24 mouse cellular contexts compared by ENCODE assay signal in the genomic region with DNA sequence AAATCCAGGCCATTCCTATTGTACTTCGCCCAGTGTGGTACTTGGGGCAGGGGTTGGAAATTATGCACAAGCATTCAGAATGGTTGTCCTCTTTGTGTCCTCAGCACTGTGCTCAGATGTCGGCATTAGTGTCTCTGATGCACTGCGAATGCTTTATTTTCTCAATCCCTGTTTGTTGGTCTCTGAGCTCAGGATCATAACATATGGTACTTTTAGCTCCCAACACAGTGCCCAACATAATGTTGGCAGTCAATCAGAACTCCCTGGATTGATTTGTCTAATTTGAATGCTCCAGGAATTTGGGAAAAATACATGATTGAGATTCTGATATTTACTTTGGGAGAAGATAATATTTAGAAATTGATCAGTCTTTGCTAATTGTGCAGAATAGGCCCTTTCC.
DNase-seq lines count a peak whose midpoint lies in the region; ATAC-seq and TF ChIP-seq lines count a peak whose summit lies in the region.
"Had no signal": no experiment of that assay in that cellular context is flagged by ENCODE, and none has a peak within 500 bp of the region (broad histone marks: within the 10 kb centered on the region; RNA-seq: fewer than 3 reads in every experiment).

No protein-coding gene starts in this region.

- H3K9me3 ChIP-seq in hindbrain, embryonic 16.5 days (ENCODE audit: control insufficient read depth, low read length): no peaks in the 10 kb centered on the region
- no peaks in the 10 kb centered on the region for H3K9me3 ChIP-seq in hindbrain, embryonic 11.5 days (ENCODE audit: control insufficient read depth, low read length)
- H3K9me3 ChIP-seq in midbrain, embryonic 11.5 days (ENCODE audit: control insufficient read depth, low read length): no peaks in the 10 kb centered on the region
- H3K9me3 ChIP-seq in midbrain, postnatal 0 days (ENCODE audit: low read length): no peaks in the 10 kb centered on the region
- H3K9me3 ChIP-seq in forebrain, embryonic 16.5 days (ENCODE audit: control insufficient read depth, low read length): no peaks in the 10 kb centered on the region
- H3K9me3 ChIP-seq: embryonic facial prominence, embryonic 12.5 days; heart, embryonic 13.5 days had no signal

- H3K9ac ChIP-seq in hindbrain, embryonic 16.5 days (ENCODE audit: low read depth, low read length): no peak overlapping the region
- H3K9ac ChIP-seq in hindbrain, embryonic 11.5 days (ENCODE audit: low read depth, low read length): no peak overlapping the region
- H3K9ac ChIP-seq in midbrain, embryonic 11.5 days (ENCODE audit: low read length): no peak overlapping the region
- H3K9ac ChIP-seq in midbrain, postnatal 0 days (replicated peaks; ENCODE audit: low read length, poor library complexity, severe bottlenecking): no peak overlapping the region
- H3K9ac ChIP-seq in forebrain, embryonic 16.5 days (replicated peaks; ENCODE audit: low read depth, low read length): no peak overlapping the region
- H3K9ac ChIP-seq: embryonic facial prominence, embryonic 12.5 days; heart, embryonic 13.5 days; liver, embryonic 14.5 days had no signal

- ATAC-seq in hindbrain, embryonic 16.5 days: 0 out of 2 replicates have a peak, but pooled peaks have one; percentile 40
- ATAC-seq in hindbrain, embryonic 11.5 days (ENCODE audit: low FRiP score): no peak
- 0 out of 2 replicates have a peak, but pooled peaks have one; percentile 17 for ATAC-seq in midbrain, embryonic 11.5 days (ENCODE audit: low FRiP score)
- ATAC-seq in midbrain, postnatal 0 days (ENCODE audit: low FRiP score): no peak
- ATAC-seq in forebrain, embryonic 16.5 days: peak; percentile 66
- ATAC-seq: intestine, embryonic 16.5 days; Patski had no signal

- H3K27ac ChIP-seq in hindbrain, embryonic 16.5 days (ENCODE audit: low read depth, low read length): no peak overlapping the region
- H3K27ac ChIP-seq in hindbrain, embryonic 11.5 days (ENCODE audit: low read depth, low read length): no peak overlapping the region
- no peak overlapping the region for H3K27ac ChIP-seq in midbrain, embryonic 11.5 days (ENCODE audit: low read depth, low read length)
- no peak overlapping the region for H3K27ac ChIP-seq in midbrain, postnatal 0 days (ENCODE audit: low read depth, low read length)
- H3K27ac ChIP-seq in forebrain, embryonic 16.5 days (ENCODE audit: low read length): no peak overlapping the region
- no peak overlapping the region for H3K27ac ChIP-seq in left cerebral cortex, adult 2 months
- H3K27ac ChIP-seq: embryonic facial prominence, embryonic 12.5 days; heart, embryonic 13.5 days; kidney, postnatal 0 days; liver, embryonic 14.5 days; macrophage had no signal

- H3K4me2 ChIP-seq in hindbrain, embryonic 16.5 days (ENCODE audit: low read length): no peak overlapping the region
- H3K4me2 ChIP-seq in hindbrain, embryonic 11.5 days (replicated peaks; ENCODE audit: low read depth, low read length): no peak overlapping the region
- H3K4me2 ChIP-seq in midbrain, embryonic 11.5 days: no peak overlapping the region
- H3K4me2 ChIP-seq in midbrain, postnatal 0 days (ENCODE audit: low read depth, low read length, poor library complexity, severe bottlenecking): no peak overlapping the region
- H3K4me2 ChIP-seq in forebrain, embryonic 16.5 days (ENCODE audit: low read length): no peak overlapping the region
- H3K4me2 ChIP-seq: embryonic facial prominence, embryonic 12.5 days; heart, embryonic 13.5 days had no signal

- TF ChIP-seq CTCF in midbrain, postnatal 0 days (IDR thresholded peaks at IDR 0.05): no peak
- TF ChIP-seq CTCF in left cerebral cortex, adult 2 months (IDR thresholded peaks at IDR 0.05): no peak

- intact Hi-C loops in left cerebral cortex, adult 2 months (cut with DNase I): loop anchor here (10.0 kb wide), 2 partner anchors 611 to 1801 kb away; no protein-coding TSS in a partner anchor

- DNase-seq in cerebellum, postnatal 10 days: peak; percentile 36 to 52
- DNase-seq in cerebellum, adult 8-10 months: no peak
- DNase-seq in hindbrain, embryonic 11.5 days (ENCODE audit: low spot score): no peak
- no peak for DNase-seq in midbrain, embryonic 11.5 days (ENCODE audit: low spot score, missing footprints)
- DNase-seq in midbrain, postnatal 0 days (ENCODE audit: low spot score): no peak
- DNase-seq in left cerebral cortex, adult 2 months (ENCODE audit: extremely low spot score in 1 of 2, low spot score in 2 of 2): no peak
- DNase-seq: adrenal gland, postnatal 25 days; embryo, embryonic 11 days; heart, postnatal 10 days; kidney, adult 8-10 months; kidney, postnatal 4 days; liver; lung, adult 2 months; lung, postnatal 10 days; thymus, postnatal 4 days had no signal

- H3K4me1 ChIP-seq in hindbrain, embryonic 16.5 days (ENCODE audit: control insufficient read depth, insufficient read depth, low read depth, low read length): no peaks in the 10 kb centered on the region
- H3K4me1 ChIP-seq in hindbrain, embryonic 11.5 days (replicated peaks; ENCODE audit: control insufficient read depth, insufficient read depth, low read length): no peaks in the 10 kb centered on the region
- H3K4me1 ChIP-seq in midbrain, embryonic 11.5 days (ENCODE audit: control insufficient read depth, insufficient read depth, low read length): no peaks in the 10 kb centered on the region
- no peaks in the 10 kb centered on the region for H3K4me1 ChIP-seq in midbrain, postnatal 0 days (ENCODE audit: insufficient read depth, low read length)
- H3K4me1 ChIP-seq in forebrain, embryonic 16.5 days (replicated peaks; ENCODE audit: control insufficient read depth, insufficient read depth, low read length): peaks cover 4% of the 10 kb centered on the region; the same call in 1 of the 2 replicates
- H3K4me1 ChIP-seq: embryonic facial prominence, embryonic 12.5 days had no signal

- no peak overlapping the region for H3K4me3 ChIP-seq in hindbrain, embryonic 16.5 days (ENCODE audit: low read length)
- no peak overlapping the region for H3K4me3 ChIP-seq in hindbrain, embryonic 11.5 days (ENCODE audit: low read depth, low read length)
- H3K4me3 ChIP-seq in midbrain, embryonic 11.5 days (ENCODE audit: low read depth, low read length): no peak overlapping the region
- H3K4me3 ChIP-seq in midbrain, postnatal 0 days (ENCODE audit: low read depth, low read length): no peak overlapping the region
- no peak overlapping the region for H3K4me3 ChIP-seq in forebrain, embryonic 16.5 days (replicated peaks; ENCODE audit: low read length)
- no peak overlapping the region for H3K4me3 ChIP-seq in left cerebral cortex, adult 2 months
- H3K4me3 ChIP-seq: embryonic facial prominence, embryonic 12.5 days; heart, embryonic 13.5 days had no signal

- H3K36me3 ChIP-seq in hindbrain, embryonic 16.5 days (ENCODE audit: control insufficient read depth, insufficient read depth, low read length): no peaks in the 10 kb centered on the region
- H3K36me3 ChIP-seq in hindbrain, embryonic 11.5 days (ENCODE audit: control insufficient read depth, insufficient read depth, low read length): no peaks in the 10 kb centered on the region
- no peaks in the 10 kb centered on the region for H3K36me3 ChIP-seq in midbrain, embryonic 11.5 days (ENCODE audit: control insufficient read depth, insufficient read depth, low read length)
- H3K36me3 ChIP-seq in midbrain, postnatal 0 days (ENCODE audit: insufficient read depth, low read length): no peaks in the 10 kb centered on the region
- no peaks in the 10 kb centered on the region for H3K36me3 ChIP-seq in forebrain, embryonic 16.5 days (ENCODE audit: control insufficient read depth, insufficient read depth)
- H3K36me3 ChIP-seq: embryonic facial prominence, embryonic 12.5 days; heart, embryonic 13.5 days had no signal

- no peaks in the 10 kb centered on the region for H3K27me3 ChIP-seq in hindbrain, embryonic 16.5 days (replicated peaks; ENCODE audit: control insufficient read depth, insufficient read depth, low read length)
- H3K27me3 ChIP-seq in hindbrain, embryonic 11.5 days (ENCODE audit: control insufficient read depth, insufficient read depth, low read length): no peaks in the 10 kb centered on the region
- no peaks in the 10 kb centered on the region for H3K27me3 ChIP-seq in midbrain, embryonic 11.5 days (ENCODE audit: control insufficient read depth, insufficient read depth, low read length)
- H3K27me3 ChIP-seq in midbrain, postnatal 0 days (ENCODE audit: insufficient read depth, low read length): no peaks in the 10 kb centered on the region
- no peaks in the 10 kb centered on the region for H3K27me3 ChIP-seq in forebrain, embryonic 16.5 days (replicated peaks; ENCODE audit: control insufficient read depth, insufficient read depth, low read length)
- H3K27me3 ChIP-seq: embryonic facial prominence, embryonic 12.5 days; heart, embryonic 13.5 days had no signal

- 81% methylated on average over 3 of the region's 3 CpGs for WGBS in hindbrain, embryonic 16.5 days
- WGBS in hindbrain, embryonic 11.5 days: 93% methylated on average over 3 of the region's 3 CpGs
- WGBS in midbrain, embryonic 11.5 days: 79% methylated on average over 3 of the region's 3 CpGs
- 70% methylated on average over 3 of the region's 3 CpGs for WGBS in midbrain, postnatal 0 days
- WGBS in forebrain, embryonic 16.5 days: 60% methylated on average over 3 of the region's 3 CpGs

Comparison
In these comparisons a context has a peak if more than half of its experiments do, and no peak if none do; other contexts are left out.
1. DNase-seq: peak in cerebellum, postnatal 10 days (2 of 2); none in cerebellum, adult 8-10 months (single experiment), hindbrain, embryonic 11.5 days (single experiment), midbrain, embryonic 11.5 days (single experiment), midbrain, postnatal 0 days (single experiment) and left cerebral cortex, adult 2 months (0 of 2).
2. ATAC-seq: peak in hindbrain, embryonic 16.5 days (single experiment), midbrain, embryonic 11.5 days (single experiment) and forebrain, embryonic 16.5 days (single experiment); none in hindbrain, embryonic 11.5 days (single experiment) and midbrain, postnatal 0 days (single experiment).